8 mouse cellular contexts compared by ENCODE assay signal in genomic region chr9:37347988-37348642, GRCm38 (mm10). TPM values are rescaled to one million over a fixed set of nuclear protein-coding genes. Genes with fewer than 3 reads are reported as not detected.
A peak's percentile ranks its signal among the peaks of the same experiment; 100 is the strongest.
DNase-seq lines count a peak whose midpoint lies in the region; ATAC-seq and TF ChIP-seq lines count a peak whose summit lies in the region.

Gene Ccdc15, minus strand, starts transcription at chr9:37348432.

- peak within 1 kb of the TSS; percentile 89 for H3K4me2 ChIP-seq in heart, embryonic 11.5 days
- H3K4me2 ChIP-seq in kidney, embryonic 16.5 days (replicated peaks; ENCODE audit: low read depth, low read length), result peak within 1 kb of the TSS; percentile 90
- H3K4me2 ChIP-seq in myocyte (ENCODE audit: low read depth), result peak within 1 kb of the TSS; percentile 86

- peak; percentile 96 for ATAC-seq in heart, embryonic 11.5 days (replicated peaks; ENCODE audit: insufficient number of reproducible peaks, low FRiP score, low TSS enrichment)
- peak; percentile 99 for ATAC-seq in kidney, embryonic 16.5 days (ENCODE audit: low FRiP score, low TSS enrichment)

- no peaks in the 10 kb centered on the region for H3K79me2 ChIP-seq in C2C12 (ENCODE audit: control insufficient read depth, insufficient read depth)
- H3K79me2 ChIP-seq in liver, adult 2 months (ENCODE audit: control insufficient read depth, insufficient read depth, low read length), result no peaks in the 10 kb centered on the region
- H3K79me2 ChIP-seq in myocyte (ENCODE audit: control insufficient read depth, insufficient read depth), result no peaks in the 10 kb centered on the region

- peak within 1 kb of the TSS; percentile 94 for H3K27ac ChIP-seq in heart, embryonic 11.5 days (ENCODE audit: low read depth, low read length)
- peak within 1 kb of the TSS; percentile 91 for H3K27ac ChIP-seq in kidney, embryonic 16.5 days (ENCODE audit: low read length)
- H3K27ac ChIP-seq in liver, adult 2 months (replicated peaks; ENCODE audit: insufficient read depth, low read depth, low read length), result peak within 1 kb of the TSS; percentile 64

- H3K36me3 ChIP-seq in C2C12 (ENCODE audit: control insufficient read depth, insufficient read depth) (no peaks in the 10 kb centered on the region), myocyte (ENCODE audit: control insufficient read depth, insufficient read depth) (no peaks in the 10 kb centered on the region)
- H3K36me3 ChIP-seq in erythroblast, embryonic 14.5 days (ENCODE audit: control insufficient read depth), result peaks cover 14% of the 10 kb centered on the region
- H3K36me3 ChIP-seq in heart, embryonic 11.5 days (ENCODE audit: control insufficient read depth, insufficient read depth, low read length), result no peaks in the 10 kb centered on the region; the same call in 1 of the 2 replicates
- H3K36me3 ChIP-seq in kidney, embryonic 16.5 days (ENCODE audit: insufficient read depth, low read length), result no peaks in the 10 kb centered on the region
- H3K36me3 ChIP-seq in liver, adult 2 months (ENCODE audit: control insufficient read depth, insufficient read depth, low read length), result no peaks in the 10 kb centered on the region
- H3K36me3 ChIP-seq in splenic B cell, adult 2 months (ENCODE audit: control insufficient read depth, insufficient read depth, low read length, poor library complexity, severe bottlenecking), result no peaks in the 10 kb centered on the region

- no peaks in the 10 kb centered on the region for H3K9me3 ChIP-seq in erythroblast, embryonic 14.5 days (ENCODE audit: control insufficient read depth, low read length)
- no peaks in the 10 kb centered on the region for H3K9me3 ChIP-seq in heart, embryonic 11.5 days (replicated peaks; ENCODE audit: control insufficient read depth, low read length)
- H3K9me3 ChIP-seq in kidney, embryonic 16.5 days (ENCODE audit: low read length), result no peaks in the 10 kb centered on the region

- peak within 1 kb of the TSS; percentile 84 for H3ac ChIP-seq in C2C12 (ENCODE audit: control insufficient read depth, insufficient read length, low read depth)
- peak within 1 kb of the TSS; percentile 23 for H3ac ChIP-seq in myocyte (ENCODE audit: control insufficient read depth, insufficient read length)

- peak; percentile 79; the same call in 1 of the 2 replicates for TF ChIP-seq POLR2A in brain, embryonic 14.5 days (IDR thresholded peaks at IDR 0.05; ENCODE audit: borderline replicate concordance, extremely low read depth, insufficient read depth, insufficient read length, poor library complexity, severe bottlenecking)
- TF ChIP-seq POLR2A in liver, adult 2 months (IDR thresholded peaks at IDR 0.05; ENCODE audit: extremely low read depth, insufficient read depth, low read length), result peak; percentile 81
- TF ChIP-seq POLR2A in myocyte (IDR thresholded peaks at IDR 0.05; ENCODE audit: insufficient read length, low read depth), result peak; percentile 85

- no peak for TF ChIP-seq CTCF in C2C12 (IDR thresholded peaks at IDR 0.05; ENCODE audit: control insufficient read depth, insufficient read depth, insufficient read length)
- TF ChIP-seq CTCF in brain, embryonic 14.5 days (IDR thresholded peaks at IDR 0.05; ENCODE audit: borderline replicate concordance, extremely low read depth, insufficient read depth, insufficient read length), result no peak
- no peak for TF ChIP-seq CTCF in liver, adult 2 months (IDR thresholded peaks at IDR 0.05; ENCODE audit: low read depth, low read length)

- peak within 1 kb of the TSS; percentile 96 for H3K9ac ChIP-seq in heart, embryonic 11.5 days (ENCODE audit: low read depth, low read length)
- peak within 1 kb of the TSS; percentile 95 for H3K9ac ChIP-seq in kidney, embryonic 16.5 days (replicated peaks; ENCODE audit: low read length)
- peak within 1 kb of the TSS; percentile 83 for H3K9ac ChIP-seq in liver, adult 2 months (ENCODE audit: low read depth, low read length)

- H3K4me3 ChIP-seq in C2C12 (ENCODE audit: insufficient read depth, poor library complexity, severe bottlenecking), result peak within 1 kb of the TSS; percentile 51
- H3K4me3 ChIP-seq in erythroblast, embryonic 14.5 days (replicated peaks), result peak within 1 kb of the TSS; percentile 93
- peak within 1 kb of the TSS; percentile 89 for H3K4me3 ChIP-seq in heart, embryonic 11.5 days (ENCODE audit: low read depth, low read length)
- H3K4me3 ChIP-seq in kidney, embryonic 16.5 days (ENCODE audit: low read length), result peak within 1 kb of the TSS; percentile 91
- peak within 1 kb of the TSS; percentile 68 for H3K4me3 ChIP-seq in liver, adult 2 months (ENCODE audit: insufficient read depth, low read depth, low read length)
- H3K4me3 ChIP-seq in myocyte, result peak within 1 kb of the TSS; percentile 52

- H3K4me1 ChIP-seq in erythroblast, embryonic 14.5 days (ENCODE audit: control insufficient read depth), result peaks cover 14% of the 10 kb centered on the region
- peaks cover 7% of the 10 kb centered on the region; the same call in 1 of the 2 replicates for H3K4me1 ChIP-seq in heart, embryonic 11.5 days (ENCODE audit: control insufficient read depth, insufficient read depth, low read length)
- peaks cover 12% of the 10 kb centered on the region for H3K4me1 ChIP-seq in kidney, embryonic 16.5 days (ENCODE audit: insufficient read depth, low read length)
- H3K4me1 ChIP-seq in liver, adult 2 months (ENCODE audit: control insufficient read depth, insufficient read depth, low read length), result peaks cover 6% of the 10 kb centered on the region

- under 1% methylated on average over 36 of the region's 41 CpGs for WGBS in heart, embryonic 11.5 days (ENCODE audit: insufficient replicate concordance)
- WGBS in kidney, embryonic 16.5 days, result under 1% methylated on average over 41 of the region's 41 CpGs
- WGBS in liver, adult 2 months, result under 1% methylated on average over 41 of the region's 41 CpGs

- H3K27me3 ChIP-seq in C2C12 (ENCODE audit: control insufficient read depth, insufficient read depth, insufficient read length) (no peaks in the 10 kb centered on the region), myocyte (ENCODE audit: control insufficient read depth, insufficient read depth, insufficient read length) (no peaks in the 10 kb centered on the region)
- no peaks in the 10 kb centered on the region; the same call in 1 of the 2 replicates for H3K27me3 ChIP-seq in erythroblast, embryonic 14.5 days (ENCODE audit: control insufficient read depth)
- H3K27me3 ChIP-seq in heart, embryonic 11.5 days (ENCODE audit: control insufficient read depth, insufficient read depth, low read length), result no peaks in the 10 kb centered on the region
- no peaks in the 10 kb centered on the region for H3K27me3 ChIP-seq in kidney, embryonic 16.5 days (ENCODE audit: insufficient read depth, low read length)
- H3K27me3 ChIP-seq in liver, adult 2 months (ENCODE audit: control insufficient read depth, insufficient read depth, low read length), result no peaks in the 10 kb centered on the region
- H3K27me3 ChIP-seq in splenic B cell, adult 2 months (ENCODE audit: control insufficient read depth, insufficient read depth, low read length, poor library complexity, severe bottlenecking), result no peaks in the 10 kb centered on the region

- peak; percentile 99 for DNase-seq in brain, embryonic 14.5 days (ENCODE audit: low read depth)
- peak; percentile 89 for DNase-seq in liver, adult 2 months (ENCODE audit: extremely low read depth, low read depth, low spot score)
- peak; percentile 98 for DNase-seq in splenic B cell, adult 2 months (ENCODE audit: low read depth, low spot score)

- H3K79me3 ChIP-seq in C2C12 (ENCODE audit: low read depth), result no peaks in the 10 kb centered on the region

TF ChIP-seq in C2C12, 6 proteins besides CTCF, POLR2A, EP300 and RAD21:
- TF ChIP-seq USF1 (IDR thresholded peaks at IDR 0.05; ENCODE audit: low read depth) (no peak), MYOD1 (IDR thresholded peaks at IDR 0.05; ENCODE audit: control insufficient read depth, insufficient read length, low read depth) (no peak), MAX (IDR thresholded peaks at IDR 0.05) (peak; percentile 83), FOSL1 (IDR thresholded peaks at IDR 0.05; ENCODE audit: insufficient read depth, low read length, poor library complexity, severe bottlenecking) (no peak), CEBPB (IDR thresholded peaks at IDR 0.05; ENCODE audit: low read depth) (no peak)

TF ChIP-seq in myocyte, 11 proteins besides CTCF, POLR2A, EP300 and RAD21:
- peak; percentile 90 for TF ChIP-seq E2F4 (IDR thresholded peaks at IDR 0.05; ENCODE audit: insufficient read depth)
- TF ChIP-seq MYOG (IDR thresholded peaks at IDR 0.05; ENCODE audit: control insufficient read depth in 1 of 3, insufficient read depth in 1 of 3, insufficient read length in 2 of 3, low read depth in 2 of 3), result peak in 1 of 3 experiments; percentile 23
- no peak for TF ChIP-seq USF1 (IDR thresholded peaks at IDR 0.05; ENCODE audit: low read depth)
- no peak for TF ChIP-seq TCF12 (IDR thresholded peaks at IDR 0.05; ENCODE audit: insufficient read depth, poor library complexity, severe bottlenecking)
- TF ChIP-seq SRF (IDR thresholded peaks at IDR 0.05; ENCODE audit: control insufficient read depth, insufficient read length, low read depth), result peak; percentile 47
- TF ChIP-seq POLR2AphosphoS2 (IDR thresholded peaks at IDR 0.05; ENCODE audit: insufficient read length, low read depth), result peak; percentile 81

RNA-seq across cellular contexts. Expression of gene Ccdc15, which starts in this region (rescaled TPM):
- polyA plus RNA-seq in C2C12 (2012; fragmentation: generic; extraction: Trizol) (0.56 TPM), myocyte (2012; fragmentation: generic; extraction: Trizol) (0.38 TPM)
- polyA plus RNA-seq in brain, embryonic 14.5 days (2012; rRNA removed), result 3.2 and 3.3 TPM in 2 replicates
- polyA plus RNA-seq in erythroblast, embryonic 14.5 days (2012), result 0.13 and 0.28 TPM in 2 replicates
- polyA plus RNA-seq in heart, embryonic 11.5 days (2014; fragmentation: Nextera tagmentation; extraction: Ambion mirVana), result 3.4 and 5.3 TPM in 2 replicates
- polyA plus RNA-seq in kidney, embryonic 16.5 days (2015; fragmentation: Nextera tagmentation; extraction: Ambion mirVana), result 5.2 and 8.3 TPM in 2 replicates
- total RNA-seq in liver, adult 2 months (2014; rRNA removed), result 1.9 and 2.1 TPM in 2 replicates
- polyA plus RNA-seq in liver, adult 2 months (2012; rRNA removed), result 0.35 and 0.59 TPM in 2 replicates

Comparison
In these comparisons a context has a peak if more than half of its experiments do, and no peak if none do; other contexts are left out.
1. Peak in every context shown above with its lines: DNase-seq, ATAC-seq, H3K4me3 ChIP-seq and H3K27ac ChIP-seq.